Mouse (Mus musculus) embryo, embryonic 10.5 days (tissue): ENCODE data around the gene Prodh2.
A peak's percentile ranks its signal among the peaks of the same experiment; 100 is the strongest.

ENCODE experiments used
- DNase-seq: peaks from one replicate; pipeline ENCODE4 v3.0.0-alpha.2; 2015; ENCODE audit warnings: low spot score

The Prodh2 gene

DNA sequence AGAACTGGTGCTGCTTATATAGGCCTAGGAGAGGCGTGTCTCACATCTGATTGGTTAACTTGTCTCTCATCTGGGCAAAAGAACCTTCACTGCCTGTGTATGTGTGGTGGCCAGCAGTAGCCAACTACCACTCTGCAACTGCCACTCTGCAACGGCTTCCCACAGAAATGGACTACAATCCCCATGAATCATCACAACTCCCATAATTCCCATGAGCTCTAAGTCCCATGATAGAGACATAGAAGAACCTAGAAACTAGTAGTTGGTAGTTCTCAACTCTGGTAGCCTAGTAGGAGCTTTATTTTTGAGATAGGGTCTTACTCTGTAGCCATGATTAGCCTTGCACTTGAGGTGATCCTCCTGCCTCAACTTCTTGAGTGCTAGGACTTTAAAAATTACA lies 56.5 kb downstream of the Prodh2 start:
- DNase-seq = no peak

DNA sequence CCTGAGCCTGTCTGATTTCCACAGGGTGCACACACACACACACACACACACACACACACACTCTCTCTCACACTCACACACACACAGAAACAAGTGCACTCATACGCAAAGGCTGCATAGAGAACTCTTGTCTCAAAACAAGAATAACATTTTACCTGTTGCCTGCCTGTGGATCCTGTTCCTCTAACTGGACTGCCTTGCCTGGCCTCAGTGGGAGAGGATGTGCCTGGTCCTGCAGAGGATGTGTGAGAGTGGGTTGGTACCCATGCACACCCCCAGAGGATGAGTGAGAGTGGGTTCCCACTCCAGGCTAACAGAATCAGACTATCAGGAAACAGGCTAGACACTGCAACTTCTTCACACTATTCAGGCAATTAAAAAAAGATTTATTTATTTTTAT lies 57.2 kb downstream of the Prodh2 start:
- DNase-seq = no peak

DNA sequence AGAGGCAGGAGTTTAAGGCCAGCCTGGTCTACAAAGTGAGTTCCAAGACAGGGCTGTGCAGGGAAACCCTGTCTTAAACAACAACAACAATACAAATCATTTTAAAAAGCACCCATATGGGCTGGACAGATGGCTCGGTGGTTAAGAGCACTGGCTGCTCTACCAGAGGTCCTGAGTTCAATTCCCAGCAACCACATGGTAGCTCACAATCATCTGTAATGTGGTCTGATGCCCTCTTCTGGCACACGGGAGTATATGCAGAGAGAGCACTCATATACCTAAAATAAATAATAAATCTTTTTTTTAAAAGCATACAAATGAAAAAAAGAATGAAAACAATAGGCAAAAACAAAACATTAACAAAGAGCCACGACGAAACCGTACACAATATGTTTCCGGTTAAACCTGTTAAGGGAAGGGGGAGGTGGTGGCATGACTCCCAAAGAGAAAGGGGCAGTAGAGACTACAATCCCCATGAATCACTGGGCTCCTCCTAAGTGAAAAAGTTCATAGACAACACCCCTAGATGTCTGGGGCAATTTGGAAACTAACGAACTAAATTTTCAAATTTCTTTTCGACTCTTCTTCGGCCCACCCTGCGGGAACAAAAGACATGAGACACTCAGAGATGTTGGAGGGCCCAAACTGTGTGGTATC lies 58.2 kb downstream of the Prodh2 start:
- peak; percentile 90 for DNase-seq

DNA sequence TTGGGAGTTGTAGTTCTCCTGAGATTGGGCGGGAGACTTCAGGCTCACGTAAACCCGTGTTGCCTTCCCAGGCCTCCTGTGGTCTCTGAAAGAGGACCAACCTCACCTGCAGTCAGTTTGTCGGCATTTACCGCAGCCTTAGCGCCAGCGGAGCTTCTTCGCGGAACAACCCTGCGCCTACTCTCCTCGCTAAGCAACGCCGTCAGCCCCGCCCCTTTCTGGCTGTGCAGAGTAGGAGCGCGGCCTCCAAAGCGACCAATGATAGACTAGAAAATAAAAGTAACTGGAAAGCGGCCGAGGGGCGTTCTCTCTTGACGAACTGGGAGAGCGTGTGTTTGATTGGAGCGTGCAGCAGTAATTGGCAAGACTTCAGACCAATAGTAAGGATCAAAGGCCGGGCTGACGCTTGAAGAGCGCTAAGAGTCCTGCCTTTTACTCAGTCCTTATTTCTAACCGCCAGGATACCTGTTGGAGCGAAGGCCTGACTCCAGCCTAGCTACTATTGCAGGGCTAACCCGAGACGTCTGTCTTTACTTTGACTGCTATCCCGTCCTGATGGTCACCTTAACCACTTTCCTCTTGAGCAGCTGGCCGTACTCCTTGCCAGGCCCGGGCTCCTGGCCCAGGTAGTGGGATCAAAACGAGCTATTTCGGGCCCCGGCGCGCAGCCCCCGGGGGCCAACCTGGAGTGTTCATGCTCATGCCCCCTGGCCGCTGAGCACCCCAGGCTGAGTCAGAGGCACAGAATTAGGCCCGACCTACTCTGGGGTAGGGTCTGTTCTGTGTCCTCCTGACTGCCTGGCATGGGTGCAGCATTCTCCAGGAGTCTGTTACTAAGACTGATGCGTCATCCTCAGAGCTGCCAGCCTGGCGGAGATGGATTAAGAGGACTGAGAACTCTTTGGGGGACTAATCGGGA lies 58.9 kb downstream of the Prodh2 start, which contains the start of the genes Hspb6 and Proser3:
TSS of gene Hspb6 (plus strand) at position 77 of the 919 bp plus-strand sequence.
TSS of gene Proser3 (minus strand) at position 198 of the 919 bp plus-strand sequence.
- peak; percentile 99 for DNase-seq

DNA sequence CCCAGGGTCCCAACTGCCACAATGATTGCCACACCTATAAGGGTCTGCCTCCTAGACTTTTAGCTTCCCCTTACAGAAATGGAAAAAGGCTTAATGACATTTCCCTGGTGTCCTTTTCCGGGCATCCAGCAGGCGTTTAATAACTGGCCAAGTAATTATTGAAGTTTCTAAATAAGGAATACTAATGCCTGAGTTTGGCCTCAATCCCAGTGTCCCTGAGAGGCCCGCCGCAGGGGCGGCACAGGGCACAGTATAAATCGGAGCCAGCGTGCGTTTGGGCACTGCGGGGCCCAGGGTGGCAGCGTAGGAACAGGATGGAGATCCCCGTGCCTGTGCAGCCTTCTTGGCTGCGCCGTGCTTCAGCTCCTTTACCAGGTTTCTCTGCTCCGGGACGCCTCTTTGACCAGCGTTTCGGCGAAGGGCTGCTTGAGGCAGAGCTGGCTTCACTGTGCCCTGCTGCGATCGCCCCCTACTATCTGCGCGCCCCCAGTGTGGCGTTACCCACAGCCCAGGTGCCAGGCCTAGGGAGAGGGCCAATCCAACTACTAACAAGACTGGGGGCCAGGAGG lies 59.7 kb downstream of the Prodh2 start:
- DNase-seq = no peak

DNA sequence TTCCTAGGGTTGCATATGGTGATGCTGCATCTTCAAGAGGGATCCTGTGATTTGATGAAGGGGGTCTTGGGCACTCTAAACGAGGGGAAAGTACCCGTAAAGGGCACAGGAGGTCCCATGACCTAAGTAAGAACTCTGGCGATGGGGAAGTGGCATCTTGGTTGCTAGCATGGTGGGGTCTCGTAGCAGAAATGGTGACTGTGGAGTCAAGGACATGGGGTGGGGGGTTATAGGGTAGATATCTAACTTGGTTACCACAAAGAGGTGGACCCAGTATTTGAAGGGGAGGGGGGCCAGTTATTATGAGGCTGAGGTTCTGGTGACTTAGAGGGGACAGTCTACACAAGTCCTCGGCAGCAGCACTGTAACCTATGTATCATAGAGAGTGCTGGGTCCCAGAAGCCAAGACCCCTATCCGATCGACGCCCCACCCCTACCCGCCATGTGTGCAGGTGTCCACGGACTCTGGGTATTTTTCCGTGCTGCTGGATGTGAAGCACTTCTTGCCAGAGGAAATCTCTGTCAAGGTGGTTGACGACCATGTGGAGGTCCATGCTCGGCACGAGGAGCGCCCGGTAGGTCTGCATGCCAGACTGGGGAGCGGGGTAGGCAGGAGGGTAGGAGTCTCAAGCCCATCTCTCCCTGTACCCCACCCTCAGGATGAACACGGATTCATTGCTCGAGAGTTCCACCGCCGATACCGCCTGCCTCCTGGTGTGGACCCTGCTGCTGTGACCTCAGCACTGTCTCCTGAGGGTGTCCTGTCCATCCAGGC lies 60.6 kb downstream of the Prodh2 start:
- DNase-seq = no peak

DNA sequence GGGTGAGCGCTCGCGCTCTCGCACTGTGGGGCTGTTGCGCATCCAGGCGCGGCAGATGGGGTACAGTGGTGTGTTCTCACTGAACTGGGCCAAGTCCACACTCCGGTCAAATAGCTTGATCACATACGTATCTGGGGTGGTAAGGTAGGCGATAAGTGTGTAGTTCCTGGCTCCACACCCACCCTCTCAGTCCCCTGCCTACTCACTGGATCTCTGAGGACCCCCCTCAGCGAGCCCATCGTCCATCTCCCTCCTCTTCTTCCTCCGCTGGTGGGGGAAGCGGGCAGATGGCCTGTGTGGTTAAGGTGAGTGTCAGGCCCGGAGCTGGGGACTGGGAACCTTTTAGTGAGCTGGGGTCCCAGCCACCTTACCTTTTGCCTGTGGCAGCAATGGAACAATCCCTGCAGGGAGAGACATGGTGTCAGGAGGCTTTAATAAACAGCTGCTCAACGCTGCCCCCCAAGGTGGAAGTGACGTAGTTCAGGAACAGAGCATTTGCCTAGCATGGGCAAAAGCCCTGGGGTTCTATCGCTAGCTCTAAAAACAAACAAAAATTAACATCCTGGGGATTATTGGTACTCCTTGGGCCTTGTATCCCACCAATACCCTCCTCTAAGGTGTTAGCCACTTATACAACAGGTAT lies 63.6 kb downstream of the Prodh2 start:
- DNase-seq = no peak

DNA sequence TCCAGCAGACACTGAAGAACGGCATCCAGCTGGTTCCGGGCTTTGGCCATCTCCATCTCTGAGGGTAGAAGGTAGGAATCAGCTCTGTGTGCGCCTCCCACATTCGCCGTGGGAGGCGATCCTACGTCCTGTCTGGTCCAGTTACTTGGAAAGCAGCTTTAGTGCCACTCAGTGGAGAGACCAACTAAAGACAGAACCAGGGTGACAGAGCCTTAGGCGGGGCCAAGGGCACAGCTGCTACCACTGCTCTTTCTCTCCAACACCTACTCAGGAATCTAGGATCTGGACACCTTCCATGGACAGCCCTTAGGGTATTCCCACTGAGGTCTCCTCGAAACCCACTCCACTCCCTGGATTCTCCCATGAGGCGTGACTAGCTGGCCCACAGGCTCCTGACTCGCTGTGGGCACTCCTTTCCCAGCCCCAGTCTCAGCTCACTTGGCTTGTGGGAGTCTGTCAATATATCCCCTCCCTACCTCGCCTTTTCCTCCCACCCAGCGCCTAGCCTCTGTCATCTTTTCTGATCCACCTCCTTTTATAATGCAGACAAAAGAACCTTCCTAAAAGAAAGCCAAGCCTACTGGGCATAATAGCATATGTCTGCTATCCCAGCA lies 64.6 kb downstream of the Prodh2 start:
- no peak for DNase-seq

DNA sequence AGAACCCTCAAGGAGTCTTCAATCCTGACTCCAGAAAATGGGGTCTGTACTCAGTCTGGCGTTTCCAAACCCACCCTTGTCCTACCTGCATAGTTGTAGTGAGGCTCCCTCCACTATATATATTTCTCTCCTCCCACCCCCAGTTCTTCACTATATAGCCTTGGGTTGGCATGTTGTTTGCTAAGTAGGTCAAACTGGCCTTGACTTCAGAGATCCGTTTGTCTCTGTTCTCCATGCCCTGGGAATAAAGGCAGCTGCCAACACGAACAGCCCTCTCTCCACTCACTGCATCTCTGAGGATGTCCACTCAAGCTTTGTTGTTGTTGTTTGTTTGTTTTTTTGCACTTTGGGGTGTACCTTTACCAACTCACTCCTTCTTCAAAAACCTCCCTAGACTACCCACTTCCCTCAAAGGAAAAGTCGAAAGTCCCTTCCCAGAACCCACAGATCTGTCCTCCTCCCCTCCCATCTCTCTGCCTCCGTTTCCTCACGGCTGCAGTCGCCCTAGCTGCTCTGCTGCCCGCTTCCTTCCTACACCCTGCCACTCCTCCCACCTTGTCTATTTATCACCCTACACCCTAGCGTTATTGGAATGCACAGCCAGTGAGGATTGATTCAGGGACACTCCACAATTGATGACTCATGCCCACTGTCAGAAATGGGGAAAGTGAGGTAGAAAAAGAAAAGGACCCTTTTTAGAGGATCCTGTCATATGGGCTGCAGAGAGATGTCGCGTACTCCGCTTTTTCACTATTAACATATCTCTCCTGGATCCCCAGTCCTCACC lies 65.4 kb downstream of the Prodh2 start:
- peak; percentile 2 for DNase-seq

DNA sequence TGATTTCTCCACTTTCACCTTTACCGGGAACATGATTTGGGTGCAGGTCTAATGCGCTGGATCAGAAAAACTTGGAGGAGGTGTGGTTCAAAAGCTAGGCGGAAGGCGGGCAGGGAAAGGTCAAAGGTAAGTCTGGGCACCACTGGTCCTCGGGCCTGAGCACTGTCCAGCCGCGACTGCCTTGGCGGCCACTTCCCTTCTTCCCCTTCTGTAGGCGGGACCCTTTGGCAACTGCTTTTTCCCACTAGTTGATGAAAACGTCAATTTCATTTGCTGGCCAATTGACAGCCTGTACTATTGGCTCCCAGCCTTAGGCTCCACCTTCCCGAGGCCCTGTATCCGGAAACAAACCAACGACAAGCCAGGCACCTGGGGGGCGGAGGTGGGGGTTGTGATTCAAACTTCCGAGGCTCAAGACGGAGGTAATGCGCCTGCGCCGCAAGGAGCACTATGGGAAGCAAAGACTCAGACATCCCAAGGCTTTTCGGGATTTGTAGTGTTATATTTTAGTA lies 66.1 kb downstream of the Prodh2 start, which contains the start of gene Lin37:
TSS of gene Lin37 (minus strand) at position 396 of the 512 bp plus-strand sequence.
- DNase-seq = peak; percentile 99

DNA sequence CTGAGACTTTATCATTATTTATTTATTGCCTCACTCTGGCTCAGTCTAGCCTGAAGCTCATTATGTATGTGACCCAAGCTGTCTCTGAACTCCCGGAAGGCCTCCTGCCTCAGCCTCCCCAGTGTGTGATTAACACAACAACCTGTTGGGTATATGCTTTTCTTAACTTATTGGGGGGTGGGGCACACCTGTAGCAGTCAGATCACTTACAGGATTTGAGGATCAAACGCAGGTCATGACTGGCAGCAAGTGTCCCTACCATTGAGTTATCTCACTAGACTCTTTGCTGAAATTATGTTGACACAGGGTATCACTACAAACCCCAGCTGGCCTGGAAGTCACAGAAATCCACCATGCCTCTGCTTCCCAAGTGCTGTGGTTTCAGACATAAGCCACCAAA lies 66.9 kb downstream of the Prodh2 start:
- DNase-seq = no peak

DNA sequence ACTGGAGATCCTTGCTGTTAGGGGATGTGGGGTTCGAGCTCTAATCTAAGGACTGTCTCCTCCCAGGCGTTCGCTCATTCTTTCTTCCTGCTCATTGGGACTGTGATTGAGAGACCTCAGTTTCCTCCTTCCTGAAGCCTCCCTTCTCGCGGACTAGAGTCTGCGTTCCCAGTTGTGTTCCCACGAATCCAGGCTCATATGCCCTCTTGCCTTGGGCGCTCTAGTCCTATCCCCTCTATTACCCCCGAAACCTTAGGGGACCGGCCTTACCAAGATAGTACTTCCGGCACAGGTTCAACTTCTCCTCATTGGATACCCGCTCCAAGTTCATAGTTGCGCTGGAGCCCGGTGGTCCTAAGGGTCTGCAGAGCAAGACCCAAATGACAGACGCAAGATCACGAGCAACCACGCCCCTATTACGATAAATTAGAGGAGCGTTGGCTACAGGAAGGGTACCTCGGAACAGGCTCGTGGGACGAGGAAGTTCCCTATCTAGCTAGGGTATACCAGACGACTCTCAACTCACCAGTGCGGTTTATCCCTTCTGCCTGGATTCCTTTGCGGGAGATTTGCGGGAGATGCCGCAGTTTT lies 69.2 kb downstream of the Prodh2 start:
- DNase-seq = no peak
